Mouse (Mus musculus): ENCODE results near the gene Rinl. TPM values are rescaled to one million over a fixed set of nuclear protein-coding genes. Genes with fewer than 3 reads are reported as not detected.

Gene Rinl
- polyA plus RNA-seq, 1 experiment: 0.12 TPM

DNA sequence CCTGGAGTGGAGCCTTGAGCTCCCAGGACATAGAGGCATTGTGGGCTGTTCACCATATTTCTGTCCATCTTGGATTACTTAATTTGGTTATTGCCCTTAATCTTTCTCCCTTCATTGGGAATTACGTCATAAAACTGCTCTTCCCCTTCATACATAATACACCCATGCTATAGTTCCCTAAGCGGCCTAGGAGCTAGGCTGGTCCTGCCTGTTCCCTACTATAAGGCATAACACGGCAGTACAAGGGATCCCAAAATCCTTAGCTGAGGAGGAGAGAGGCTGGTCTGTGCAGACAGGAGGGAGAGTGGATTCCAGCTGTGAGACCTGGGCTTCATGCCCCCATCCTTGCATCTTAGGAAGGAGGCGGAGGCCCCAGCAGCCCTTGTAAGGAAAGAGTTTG lies 29.2 kb downstream of the Rinl start:
- no peak overlapping the region for H3K4me3 ChIP-seq
- H3ac ChIP-seq (ENCODE audit: control insufficient read depth, insufficient read length): no peak overlapping the region
- no peak overlapping the region for H3K4me2 ChIP-seq (ENCODE audit: low read depth)
- TF ChIP-seq SRF (IDR thresholded peaks at IDR 0.05; ENCODE audit: control insufficient read depth, insufficient read length, low read depth) (no peak), USF1 (IDR thresholded peaks at IDR 0.05; ENCODE audit: low read depth) (no peak), MAX (IDR thresholded peaks at IDR 0.05; ENCODE audit: low read depth) (no peak), MYOD1 (IDR thresholded peaks at IDR 0.05; ENCODE audit: control insufficient read depth in 1 of 3, insufficient read length in 2 of 3, low read depth in 2 of 3) (no peak), REST (IDR thresholded peaks at IDR 0.05; ENCODE audit: insufficient read depth, insufficient read length) (no peak), POLR2A (IDR thresholded peaks at IDR 0.05; ENCODE audit: insufficient read length, low read depth) (no peak), E2F4 (IDR thresholded peaks at IDR 0.05; ENCODE audit: insufficient read depth) (no peak), POLR2AphosphoS2 (IDR thresholded peaks at IDR 0.05; ENCODE audit: insufficient read length, low read depth) (no peak), TCF12 (IDR thresholded peaks at IDR 0.05; ENCODE audit: insufficient read depth, poor library complexity, severe bottlenecking) (no peak), CEBPB (IDR thresholded peaks at IDR 0.05; ENCODE audit: insufficient read depth, poor library complexity, severe bottlenecking) (no peak)
- H3K79me2 ChIP-seq (ENCODE audit: control insufficient read depth, insufficient read depth): peaks cover 55% of the 10 kb centered on the region
- peaks cover 83% of the 10 kb centered on the region for H3K36me3 ChIP-seq (ENCODE audit: control insufficient read depth, insufficient read depth)
- no peaks in the 10 kb centered on the region for H3K27me3 ChIP-seq (ENCODE audit: control insufficient read depth, insufficient read depth, insufficient read length)

DNA sequence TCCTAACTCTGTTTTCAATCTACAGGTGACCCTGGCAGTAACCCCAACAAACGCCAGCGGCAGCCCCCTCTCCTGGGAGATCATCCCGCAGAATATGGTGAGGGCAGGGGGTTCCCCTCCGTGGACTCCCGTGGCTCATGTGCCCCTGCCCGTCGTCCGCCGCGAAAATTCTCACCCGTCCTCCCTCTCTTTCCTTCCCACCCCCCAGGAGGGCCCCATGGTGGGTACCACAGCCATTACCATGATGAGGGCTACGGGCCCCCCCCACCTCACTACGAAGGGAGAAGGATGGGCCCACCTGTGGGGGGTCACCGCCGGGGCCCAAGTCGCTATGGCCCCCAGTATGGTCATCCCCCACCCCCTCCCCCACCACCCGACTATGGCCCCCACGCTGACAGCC lies 29.7 kb downstream of the Rinl start:
- TF ChIP-seq E2F4 (IDR thresholded peaks at IDR 0.05; ENCODE audit: insufficient read depth) (no peak), MAX (IDR thresholded peaks at IDR 0.05; ENCODE audit: low read depth) (no peak)
- H3ac ChIP-seq (ENCODE audit: control insufficient read depth, insufficient read length): no peak overlapping the region
- H3K79me2 ChIP-seq (ENCODE audit: control insufficient read depth, insufficient read depth): peaks cover 50% of the 10 kb centered on the region
- no peaks in the 10 kb centered on the region for H3K27me3 ChIP-seq (ENCODE audit: control insufficient read depth, insufficient read depth, insufficient read length)
- no peak overlapping the region for H3K4me2 ChIP-seq (ENCODE audit: low read depth)
- H3K36me3 ChIP-seq (ENCODE audit: control insufficient read depth, insufficient read depth): peaks cover 82% of the 10 kb centered on the region
- H3K4me3 ChIP-seq: no peak overlapping the region

DNA sequence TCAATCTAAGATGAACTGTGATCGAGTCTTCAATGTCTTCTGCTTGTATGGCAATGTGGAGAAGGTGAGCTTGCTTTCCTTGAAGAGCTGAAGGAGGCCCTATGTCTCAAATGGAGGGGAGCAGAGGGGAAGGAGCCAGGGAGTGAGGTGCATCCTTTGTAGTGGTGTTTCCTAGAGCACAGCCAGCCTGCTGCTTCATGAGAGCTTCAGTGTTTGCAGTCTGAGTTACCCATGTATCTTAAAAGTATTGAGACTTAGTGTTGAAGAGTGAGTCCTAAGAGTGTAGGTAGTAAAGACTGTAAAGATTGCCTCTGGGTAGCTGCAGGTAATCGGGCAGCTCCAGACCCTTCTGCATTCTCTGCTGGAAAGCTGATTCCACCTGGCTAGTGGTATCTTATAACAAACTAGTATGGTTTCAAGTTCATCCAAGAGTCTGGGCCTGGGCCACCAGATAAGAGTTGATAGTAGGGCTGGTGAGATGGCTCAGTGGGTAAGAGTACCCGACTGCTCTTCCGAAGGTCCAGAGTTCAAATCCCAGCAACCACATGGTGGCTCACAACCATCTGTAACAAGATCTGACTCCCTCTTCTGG lies 30.2 kb downstream of the Rinl start:
- Histone ChIP-seq H3K27me3 (ENCODE audit: control insufficient read depth, insufficient read depth, insufficient read length) (no peaks in the 10 kb centered on the region), H3K79me2 (ENCODE audit: control insufficient read depth, insufficient read depth) (peaks cover 45% of the 10 kb centered on the region), H3K4me3 (no peak overlapping the region), H3K36me3 (ENCODE audit: control insufficient read depth, insufficient read depth) (peaks cover 77% of the 10 kb centered on the region), H3K4me2 (ENCODE audit: low read depth) (no peak overlapping the region), H3ac (ENCODE audit: control insufficient read depth, insufficient read length) (no peak overlapping the region)
- TF ChIP-seq POLR2AphosphoS2 (IDR thresholded peaks at IDR 0.05; ENCODE audit: insufficient read length, low read depth) (peak; percentile 61), E2F4 (IDR thresholded peaks at IDR 0.05; ENCODE audit: insufficient read depth) (no peak)

DNA sequence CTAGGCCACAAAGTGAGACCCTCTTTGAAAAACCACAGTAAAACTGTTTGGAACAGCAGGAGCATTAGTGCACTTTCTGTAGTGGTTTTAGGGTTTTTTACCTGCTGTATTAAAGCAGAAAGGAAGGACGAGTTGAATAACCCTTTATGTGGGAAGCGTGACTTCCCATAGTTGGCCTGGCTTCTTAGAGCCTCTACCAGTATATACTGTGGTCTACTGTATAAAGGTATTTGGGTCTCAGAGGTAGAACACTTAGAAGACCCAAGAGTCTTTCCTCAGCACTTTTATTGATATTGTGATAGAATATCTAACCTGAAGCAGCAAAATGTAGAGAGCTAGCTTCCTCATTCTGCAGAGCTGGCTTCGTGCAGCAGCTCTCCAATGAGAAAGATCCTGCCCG lies 30.8 kb downstream of the Rinl start:
- Histone ChIP-seq H3K4me3 (no peak overlapping the region), H3K36me3 (ENCODE audit: control insufficient read depth, insufficient read depth) (peaks cover 70% of the 10 kb centered on the region), H3K4me2 (ENCODE audit: low read depth) (peak overlapping the region; percentile 51), H3K79me2 (ENCODE audit: control insufficient read depth, insufficient read depth) (peaks cover 39% of the 10 kb centered on the region), H3ac (ENCODE audit: control insufficient read depth, insufficient read length) (no peak overlapping the region), H3K27me3 (ENCODE audit: control insufficient read depth, insufficient read depth, insufficient read length) (no peaks in the 10 kb centered on the region)
- TF ChIP-seq SRF (IDR thresholded peaks at IDR 0.05; ENCODE audit: control insufficient read depth, insufficient read length, low read depth): no peak
- no peak for TF ChIP-seq MYOG (IDR thresholded peaks at IDR 0.05; ENCODE audit: control insufficient read depth in 1 of 3, insufficient read depth in 1 of 3, insufficient read length in 2 of 3, low read depth in 2 of 3)
- no peak for TF ChIP-seq CEBPB (IDR thresholded peaks at IDR 0.05; ENCODE audit: insufficient read depth, poor library complexity, severe bottlenecking)
- no peak for TF ChIP-seq MAX (IDR thresholded peaks at IDR 0.05; ENCODE audit: low read depth)
- no peak for TF ChIP-seq MYOD1 (IDR thresholded peaks at IDR 0.05; ENCODE audit: control insufficient read depth in 1 of 3, insufficient read length in 2 of 3, low read depth in 2 of 3)
- TF ChIP-seq USF1 (IDR thresholded peaks at IDR 0.05; ENCODE audit: low read depth): no peak
- TF ChIP-seq REST (IDR thresholded peaks at IDR 0.05; ENCODE audit: insufficient read depth, insufficient read length): no peak
- no peak for TF ChIP-seq POLR2A (IDR thresholded peaks at IDR 0.05; ENCODE audit: insufficient read length, low read depth)
- TF ChIP-seq TCF12 (IDR thresholded peaks at IDR 0.05; ENCODE audit: insufficient read depth, poor library complexity, severe bottlenecking): no peak
- TF ChIP-seq E2F4 (IDR thresholded peaks at IDR 0.05; ENCODE audit: insufficient read depth): no peak
- TF ChIP-seq TCF3 (IDR thresholded peaks at IDR 0.05; ENCODE audit: insufficient read length, low read depth): no peak
- TF ChIP-seq POLR2AphosphoS2 (IDR thresholded peaks at IDR 0.05; ENCODE audit: insufficient read length, low read depth): no peak

DNA sequence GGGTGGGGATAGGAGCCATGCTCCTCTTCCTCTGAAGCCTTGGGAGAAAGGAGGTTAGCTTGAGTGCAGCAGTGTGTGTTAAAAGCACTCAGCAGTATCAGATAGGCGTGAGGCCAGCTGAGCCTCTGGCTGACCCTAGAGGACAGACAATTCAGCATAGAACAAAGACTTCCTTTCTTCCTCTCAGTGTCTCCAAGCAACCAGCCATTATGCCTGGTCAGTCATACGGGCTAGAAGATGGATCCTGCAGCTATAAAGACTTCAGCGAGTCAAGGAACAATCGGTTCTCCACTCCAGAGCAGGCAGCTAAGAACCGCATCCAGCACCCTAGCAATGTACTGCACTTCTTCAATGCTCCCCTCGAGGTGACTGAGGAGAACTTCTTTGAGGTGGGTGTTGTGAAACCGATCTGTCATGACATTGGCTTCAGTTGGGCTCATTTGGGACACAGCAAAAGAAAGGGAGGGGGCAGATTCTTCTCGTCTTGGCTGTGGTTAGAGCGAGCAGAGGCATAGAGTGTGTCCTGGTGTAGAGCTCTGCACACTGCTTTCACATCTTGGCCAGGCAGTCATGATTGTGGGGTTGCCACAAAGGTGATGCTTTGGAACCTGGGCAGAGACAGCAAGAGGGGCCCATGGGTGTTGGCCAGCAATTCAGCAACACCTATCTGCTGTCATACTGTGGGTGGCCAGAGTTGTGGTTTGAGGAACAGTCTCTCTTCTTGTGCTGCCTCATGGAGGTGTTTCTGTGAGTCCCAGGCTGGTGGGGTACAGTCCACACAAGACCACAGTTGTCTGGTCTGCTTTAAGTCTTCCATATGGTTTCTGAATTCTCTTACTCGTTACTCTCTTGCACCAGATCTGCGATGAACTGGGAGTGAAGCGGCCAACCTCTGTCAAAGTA lies 31.8 kb downstream of the Rinl start:
- TF ChIP-seq POLR2A (IDR thresholded peaks at IDR 0.05; ENCODE audit: insufficient read length, low read depth): peak; percentile 5
- TF ChIP-seq MAX (IDR thresholded peaks at IDR 0.05; ENCODE audit: low read depth): no peak
- no peak for TF ChIP-seq MYOG (IDR thresholded peaks at IDR 0.05; ENCODE audit: control insufficient read depth in 1 of 3, insufficient read depth in 1 of 3, insufficient read length in 2 of 3, low read depth in 2 of 3)
- TF ChIP-seq POLR2AphosphoS2 (IDR thresholded peaks at IDR 0.05; ENCODE audit: insufficient read length, low read depth): peak; percentile 2
- 0 out of 2 replicates have a peak, but pooled peaks have one; percentile 2 for TF ChIP-seq CEBPB (IDR thresholded peaks at IDR 0.05; ENCODE audit: insufficient read depth, poor library complexity, severe bottlenecking)
- Histone ChIP-seq H3K79me2 (ENCODE audit: control insufficient read depth, insufficient read depth) (peaks cover 29% of the 10 kb centered on the region), H3ac (ENCODE audit: control insufficient read depth, insufficient read length) (no peak overlapping the region), H3K4me2 (ENCODE audit: low read depth) (peak overlapping the region; percentile 51), H3K36me3 (ENCODE audit: control insufficient read depth, insufficient read depth) (peaks cover 60% of the 10 kb centered on the region), H3K27me3 (ENCODE audit: control insufficient read depth, insufficient read depth, insufficient read length) (no peaks in the 10 kb centered on the region), H3K4me3 (no peak overlapping the region)
